Mouse (Mus musculus) E14TG2a.4 (cell line): ENCODE data around the gene Fam133b.

Experiments used
- CTCF ChIP-seq: conservative IDR thresholded peaks from 2 replicates; pipeline ENCODE4 v1.5.1; 2014; ENCODE audit warnings: low read length
- NANOG ChIP-seq: IDR thresholded peaks from 2 replicates; pipeline ENCODE4 v1.6.1; 2014; ENCODE audit warnings: borderline replicate concordance, low read length, mixed read lengths

DNA sequence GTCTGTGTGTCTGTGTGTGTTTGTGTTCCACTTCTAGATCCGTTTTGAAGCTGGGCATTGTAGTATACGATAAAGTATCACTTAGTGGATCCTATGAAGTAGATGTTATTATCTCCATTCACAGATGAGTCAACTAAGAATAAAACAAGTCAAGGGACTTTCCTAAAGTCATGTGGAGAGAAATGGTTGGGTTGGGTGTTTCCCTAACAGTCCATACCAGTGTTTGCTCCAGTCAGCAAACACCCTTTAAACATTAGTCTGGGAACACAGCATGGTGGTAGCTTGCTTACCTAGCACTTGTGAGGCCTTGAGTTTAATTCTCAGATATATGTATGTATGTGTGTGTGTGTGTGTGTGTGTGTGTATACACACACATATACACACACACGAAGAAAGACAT is 34.1 kb upstream of the Fam133b start:
- TF ChIP-seq CTCF (no peak), NANOG (no peak)
